Mouse (Mus musculus) small intestine, adult 2 months (tissue): Measurements from ENCODE around the gene Olfr1410.

Experiments used
- CTCF ChIP-seq: fragments of 200-500 bp; IDR thresholded peaks from 2 replicates; pipeline ENCODE4 v1.5.1; 2012; ENCODE audit warnings: low read depth, mild to moderate bottlenecking, control low read depth, inconsistent platforms, low read length, moderate library complexity, mixed read lengths; ENCODE audit not compliant: insufficient replicate concordance, insufficient read length; ENCODE audit errors: extremely low read depth
- POLR2A ChIP-seq: fragments of 200-500 bp; IDR thresholded peaks from 2 replicates; pipeline ENCODE4 v1.6.1; 2012; ENCODE audit warnings: low read depth, mild to moderate bottlenecking, control low read depth, inconsistent platforms, low read length, moderate library complexity

DNA sequence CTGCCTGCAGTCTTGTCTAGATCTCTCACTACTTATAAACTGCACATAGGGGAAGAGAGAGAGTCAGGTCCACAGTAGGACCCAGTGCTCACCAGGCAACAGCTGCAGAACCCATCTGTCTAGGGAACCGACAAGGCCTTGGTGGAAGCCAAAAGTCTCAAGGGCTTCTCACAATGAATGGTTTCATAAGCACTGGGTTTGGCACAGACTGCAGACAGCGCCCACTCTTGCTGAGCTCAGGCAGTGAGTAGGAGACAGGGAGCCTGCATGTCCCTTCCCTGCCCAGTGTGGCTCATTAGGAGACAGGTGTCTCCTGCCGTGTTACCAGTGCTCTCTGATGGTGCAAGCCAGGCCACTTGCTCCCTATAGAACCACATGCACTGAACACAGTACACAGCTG is 32.6 kb downstream of the Olfr1410 start:
- TF ChIP-seq CTCF: no peak
- TF ChIP-seq POLR2A: no peak
